Mouse (Mus musculus): ENCODE results near the gene Dop1a.

GRCm38 (mm10) chr9:86449581-86449980 is 17.4 kb upstream of the Dop1a start:
- peak; percentile 96 for TF ChIP-seq CTCF (IDR thresholded peaks at IDR 0.05; ENCODE audit: extremely low read depth, insufficient read depth, low read length)
- TF ChIP-seq POLR2A (IDR thresholded peaks at IDR 0.05; ENCODE audit: extremely low read depth, insufficient read depth, low read length) = no peak

Data from cortical plate, adult 2 months (tissue).